Mouse (Mus musculus) spleen, postnatal 14 days (tissue): ENCODE results near the gene Itpk1.
A peak's percentile ranks its signal among the peaks of the same experiment; 100 is the strongest.
"Not testable (repeated sequence)": the region's sequence is repeated elsewhere in the genome, so short reads cannot be mapped to it uniquely, and the experiment has no call there.

ENCODE experiments used
- DNase-seq, 2 experiments: peaks; one replicate each; pipeline ENCODE4 v3.0.0; 2021 to 2022; ENCODE audit warnings: low spot score in 2 of 2

Itpk1 gene

GRCm38 (mm10) chr12:102661772-102662171 lies 43.0 kb downstream of the Itpk1 start:
- no peak for DNase-seq

DNA sequence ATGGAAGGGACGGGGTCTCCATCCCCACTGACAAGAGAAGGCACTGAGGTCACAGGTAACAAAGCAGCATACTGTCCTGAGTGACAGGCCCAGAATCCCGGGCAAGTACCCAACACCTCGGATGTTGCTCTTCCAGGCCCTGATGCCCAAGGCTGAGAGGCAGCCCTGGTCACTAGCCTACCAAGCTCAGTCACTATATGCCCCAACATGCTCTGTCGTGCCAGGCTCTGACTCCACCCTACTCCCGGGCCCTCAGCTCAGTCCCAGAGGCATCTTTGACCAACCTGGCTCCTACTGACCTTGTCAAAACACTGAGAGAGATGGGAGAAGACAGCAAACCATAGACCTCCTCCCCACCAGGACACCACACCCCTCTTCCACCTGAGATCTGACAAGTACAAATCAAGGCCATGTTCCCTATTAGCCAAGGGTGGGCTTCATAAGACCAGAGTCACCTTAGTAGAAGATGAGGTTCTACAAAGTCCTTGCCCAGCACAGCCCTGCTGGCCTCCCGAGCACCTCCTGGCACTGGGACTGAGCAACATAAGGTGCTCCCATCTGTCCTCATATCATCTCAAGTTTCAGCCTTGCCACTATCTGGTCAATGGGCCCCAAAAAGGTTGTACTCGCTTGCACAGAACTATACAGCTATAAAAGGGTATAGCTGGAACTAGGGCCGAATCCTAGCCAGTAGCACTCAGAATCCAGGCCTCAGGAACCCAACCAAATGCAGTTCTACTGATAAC lies 43.7 kb downstream of the Itpk1 start:
- no peak for DNase-seq

- DNase-seq: no peak
Observed at GRCm38 (mm10) chr12:102653003-102653402, 51.7 kb downstream of the Itpk1 start.

DNA sequence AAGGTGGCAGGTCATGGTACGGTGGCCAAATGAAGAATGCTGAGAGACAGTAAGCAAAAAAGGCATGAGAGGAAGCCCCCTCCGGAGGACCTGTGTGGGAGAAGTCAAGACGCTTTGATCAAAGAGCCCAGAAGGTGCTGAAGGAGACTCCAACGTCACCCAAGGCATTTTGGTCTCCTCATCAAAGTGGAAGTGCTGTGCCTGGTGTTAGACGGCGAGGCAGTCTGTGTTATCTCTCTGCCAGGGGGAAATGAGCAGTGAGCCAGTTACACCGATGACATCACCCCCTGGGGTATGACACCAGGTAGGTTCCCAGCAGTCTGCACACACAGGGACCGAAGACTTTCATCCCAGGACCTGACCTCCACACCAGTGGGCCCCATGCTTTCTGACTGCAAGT lies 52.3 kb downstream of the Itpk1 start:
- DNase-seq: no peak

DNA sequence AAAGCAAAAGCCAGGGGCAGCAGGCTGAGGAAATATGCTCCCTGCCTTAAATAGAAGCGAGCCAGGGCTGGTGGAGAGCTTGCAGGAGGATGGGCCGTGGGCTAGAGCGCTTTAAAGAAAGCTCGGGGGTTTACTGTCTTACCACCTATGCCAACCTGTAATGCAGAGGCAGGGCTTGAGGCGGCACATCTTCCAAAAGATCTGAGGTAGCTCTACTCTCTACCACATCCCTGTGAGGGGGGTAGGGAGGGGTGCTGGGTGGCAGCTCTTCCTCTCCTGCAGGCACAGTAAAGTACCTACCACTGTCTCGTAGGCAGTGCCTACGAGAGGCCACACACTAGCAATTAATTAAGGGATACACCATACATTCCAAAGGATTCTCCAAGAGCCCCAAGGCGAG lies 52.9 kb downstream of the Itpk1 start:
- DNase-seq: no peak

DNA sequence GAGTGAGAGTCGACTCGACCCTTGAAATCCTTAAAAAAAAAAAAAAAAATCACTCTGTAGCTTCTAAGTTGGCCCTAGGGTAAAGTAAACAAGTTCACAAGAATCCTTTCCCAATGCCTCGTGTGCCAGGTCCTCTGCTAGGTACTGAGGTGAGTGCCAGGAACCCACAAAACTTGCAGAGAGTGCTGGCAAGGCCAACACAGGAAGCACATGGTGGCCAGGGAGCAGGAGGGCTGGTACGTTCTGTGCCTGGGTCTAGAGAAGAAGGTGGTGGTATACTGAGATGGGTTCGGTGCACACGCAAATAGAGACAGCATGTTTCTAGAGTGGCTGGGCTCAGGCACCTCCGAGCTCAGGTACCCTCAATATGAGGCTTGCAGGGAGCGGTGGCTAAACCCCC lies 53.3 kb downstream of the Itpk1 start:
- DNase-seq: no peak

GRCm38 (mm10) chr12:102650649-102651048 lies 54.1 kb downstream of the Itpk1 start:
- DNase-seq: no peak

- DNase-seq: no peak
Observed at GRCm38 (mm10) chr12:102647839-102648564, 56.7 kb downstream of the Itpk1 start.

- DNase-seq: peak in 1 of 2 experiments; percentile 29
Observed at GRCm38 (mm10) chr12:102646586-102647260, 58.0 kb downstream of the Itpk1 start.

DNA sequence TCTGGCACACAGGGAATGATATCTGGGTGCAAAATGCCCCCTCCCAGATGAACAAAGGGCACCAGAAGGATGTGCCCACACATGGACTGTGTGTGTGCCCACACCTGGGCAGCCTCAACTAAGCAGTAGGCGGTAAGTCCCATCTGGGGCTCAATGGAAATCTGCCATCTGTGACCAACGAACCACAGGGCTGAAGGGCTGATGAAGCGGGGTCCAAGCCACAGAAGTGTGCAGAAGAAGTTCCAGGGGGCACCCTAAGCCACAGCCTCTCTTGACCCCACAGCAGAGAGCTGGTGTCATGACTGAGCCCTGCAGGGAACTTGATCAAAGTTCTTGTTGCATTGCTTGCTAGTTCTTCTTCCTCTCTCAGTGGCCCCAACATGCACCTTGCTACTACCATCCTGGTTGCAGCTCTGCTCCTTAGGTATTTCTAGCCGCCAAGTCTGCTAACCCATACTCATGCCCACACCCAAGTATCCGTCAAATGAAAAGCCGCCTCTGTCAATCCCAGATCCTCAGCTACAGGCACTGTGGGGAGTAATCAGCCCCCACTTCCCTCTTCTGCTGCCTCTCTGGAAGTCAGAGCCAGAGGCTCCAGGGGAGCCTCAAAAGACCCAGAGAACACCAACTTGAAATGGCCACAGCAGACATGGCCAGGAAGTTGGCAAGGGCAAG lies 58.7 kb downstream of the Itpk1 start:
- DNase-seq: no peak

DNA sequence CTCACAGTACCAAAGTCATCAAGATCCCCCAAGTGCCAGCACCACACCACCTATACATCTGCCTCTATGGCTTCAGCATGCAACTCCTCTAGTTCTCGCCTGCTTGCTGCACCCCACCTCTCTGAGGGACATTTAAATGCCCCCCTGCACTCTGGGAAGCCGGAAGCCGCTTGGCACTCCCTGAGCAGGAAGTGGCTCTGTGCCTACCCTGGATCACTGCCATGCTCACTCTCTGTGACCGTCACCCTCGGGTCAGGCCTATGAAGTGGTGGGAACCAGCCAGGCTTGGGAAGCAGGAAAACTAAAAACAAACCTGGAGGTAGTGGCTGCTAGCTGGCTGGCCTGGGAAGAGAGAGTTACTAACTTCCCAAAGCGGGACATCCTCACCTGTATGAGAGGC lies 61.4 kb downstream of the Itpk1 start:
- DNase-seq: peak in 1 of 2 experiments; percentile 31

DNA sequence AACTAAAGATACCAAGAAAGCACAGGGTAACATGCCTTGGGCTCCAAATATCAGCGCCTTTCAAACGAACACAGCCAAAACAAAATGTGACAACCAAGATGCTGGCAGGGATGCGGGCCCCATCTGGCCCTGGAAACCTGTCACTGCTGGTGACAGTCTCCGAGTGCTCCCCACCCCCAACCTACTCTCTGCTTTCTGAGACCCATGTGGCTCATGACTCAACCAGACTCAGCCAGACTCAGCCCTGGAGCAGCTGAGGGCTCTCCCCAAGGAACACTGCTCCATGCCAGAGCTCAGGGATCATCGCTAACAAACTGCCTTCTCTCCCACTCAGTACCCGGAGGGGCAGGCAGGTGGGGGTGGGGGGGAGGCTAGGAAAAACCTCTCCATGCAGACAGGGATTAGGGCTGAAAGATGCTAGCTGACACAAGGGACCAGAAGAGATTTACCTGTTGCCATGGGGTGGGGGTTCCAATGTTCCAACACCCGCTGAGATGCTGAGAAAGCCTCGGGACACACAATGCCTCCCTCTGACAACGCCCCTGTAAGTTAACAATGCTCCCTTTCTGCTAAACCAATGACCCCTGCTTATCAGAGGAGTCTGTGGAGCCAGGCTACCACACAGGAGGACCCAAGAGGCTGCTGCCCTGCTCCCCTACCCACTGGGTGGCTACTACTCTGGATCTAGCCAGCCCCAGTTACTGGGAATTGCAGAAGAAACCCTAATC lies 64.1 kb downstream of the Itpk1 start:
- no peak for DNase-seq

DNA sequence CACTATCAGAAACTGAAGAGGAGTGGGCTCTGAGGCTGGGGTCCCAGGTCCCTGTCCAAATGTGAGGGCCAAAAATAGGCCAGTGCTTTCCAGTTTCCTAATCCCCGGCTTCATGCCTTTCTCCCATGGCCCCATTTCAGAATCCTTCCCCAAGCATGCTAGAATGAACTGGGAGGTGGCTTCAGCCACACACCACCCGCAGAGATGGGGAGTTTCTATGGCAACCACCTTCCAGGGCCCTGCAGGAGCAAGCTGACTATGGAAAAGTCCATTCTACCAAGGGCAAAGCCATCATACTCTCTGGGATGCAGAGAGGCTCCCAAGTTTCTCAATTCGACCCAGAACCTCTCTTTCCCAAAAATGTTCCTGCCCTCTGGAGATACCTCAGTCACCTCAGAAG lies 65.9 kb downstream of the Itpk1 start:
- no peak for DNase-seq

- no peak for DNase-seq
Observed at GRCm38 (mm10) chr12:102637235-102637634, 67.5 kb downstream of the Itpk1 start.

- DNase-seq: no peak
Observed at GRCm38 (mm10) chr12:102634436-102635050, 70.2 kb downstream of the Itpk1 start.

DNA sequence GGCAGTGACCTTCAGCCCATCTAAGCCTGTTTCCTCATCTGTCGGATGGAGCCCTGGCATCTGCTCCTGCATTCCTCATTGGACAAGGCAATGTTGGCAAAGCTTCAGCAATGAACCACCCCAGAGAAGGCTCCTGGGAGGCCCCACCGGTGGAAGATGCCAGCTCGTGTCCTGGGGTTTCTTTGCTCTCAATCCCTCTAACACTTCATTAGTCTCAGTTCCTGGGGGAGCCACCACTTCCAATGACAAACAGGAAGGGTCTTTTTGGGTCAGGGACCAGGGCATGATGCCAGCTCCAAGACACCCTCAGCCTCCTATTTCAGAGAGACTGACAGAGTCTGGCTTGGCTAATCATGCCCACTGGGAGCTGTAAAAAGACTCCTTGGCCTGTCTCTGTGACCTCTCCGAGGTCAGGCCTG lies 71.6 kb downstream of the Itpk1 start:
- DNase-seq: no peak

- DNase-seq: no peak
Observed at GRCm38 (mm10) chr12:102631690-102632089, 73.0 kb downstream of the Itpk1 start.

DNA sequence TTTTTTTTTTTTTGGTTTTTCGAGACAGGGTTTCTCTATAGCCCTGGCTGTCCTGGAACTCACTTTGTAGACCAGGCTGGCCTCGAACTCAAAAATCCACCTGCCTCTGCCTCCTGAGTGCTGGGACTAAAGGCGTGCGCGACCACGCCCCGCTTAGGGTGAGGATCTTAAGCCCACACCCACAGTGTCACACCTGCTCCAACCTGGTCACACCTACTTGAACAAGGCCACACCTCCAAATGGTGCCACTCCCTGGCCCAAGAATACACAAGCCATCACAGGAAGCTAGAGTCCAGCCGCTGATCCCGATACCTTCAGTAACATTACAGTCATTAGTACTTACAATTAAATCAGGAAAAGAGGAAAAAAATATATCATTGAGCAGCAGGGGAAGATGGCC lies 74.3 kb downstream of the Itpk1 start:
- DNase-seq: not testable (repeated sequence)

- DNase-seq: no peak
Observed at GRCm38 (mm10) chr12:102628221-102628620, 76.5 kb downstream of the Itpk1 start.

GRCm38 (mm10) chr12:102627545-102627944 lies 77.2 kb downstream of the Itpk1 start:
- DNase-seq: no peak

DNA sequence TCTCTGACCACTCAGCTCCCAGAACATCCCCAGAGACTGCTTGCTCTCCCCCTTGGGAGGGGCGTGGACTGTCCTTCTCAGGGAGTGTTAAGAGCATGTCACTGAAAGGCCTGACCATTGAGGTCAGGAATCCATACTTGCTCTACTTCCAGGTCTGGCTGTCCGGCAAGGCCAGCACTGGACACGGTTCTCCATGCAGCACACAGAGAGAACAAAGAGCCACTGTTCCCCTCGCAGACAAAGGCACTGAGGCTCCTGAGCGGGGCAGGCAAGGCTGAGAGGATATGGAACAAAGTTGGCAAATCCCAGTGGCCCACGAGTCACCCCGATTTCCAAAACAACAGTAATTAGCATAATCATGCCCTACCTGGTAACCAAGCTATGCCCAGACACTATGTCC lies 77.9 kb downstream of the Itpk1 start:
- no peak for DNase-seq
